Mouse (Mus musculus) hindbrain, embryonic 11.5 days (tissue): ENCODE measurements around the gene Tesc. TPM values are rescaled to one million over a fixed set of nuclear protein-coding genes. Genes with fewer than 3 reads are reported as not detected.

ENCODE experiments used
- ATAC-seq: fragments of 200-750 bp; cut with Nextera tagmentation; 2 replicates; pipeline ENCODE4 v1.8.0; 2017; ENCODE audit warnings: mild to moderate bottlenecking, moderate TSS enrichment, moderate library complexity; ENCODE audit not compliant: low FRiP score
- DNase-seq: peaks from one replicate; pipeline ENCODE4 v3.0.0-alpha.2; 2015; ENCODE audit warnings: low spot score
- H3K27ac ChIP-seq: fragments of 300-500 bp; sonication (generic); 2 replicates; pipeline ENCODE4 v1.5.1; 2014; ENCODE audit warnings: mild to moderate bottlenecking, low read depth, low read length
- H3K27me3 ChIP-seq: fragments of 300-500 bp; sonication (generic); 2 replicates; pipeline ENCODE4 v1.6.1; 2014; ENCODE audit warnings: mild to moderate bottlenecking, low read length, moderate library complexity, mixed read lengths; ENCODE audit not compliant: control insufficient read depth, insufficient read depth
- H3K36me3 ChIP-seq: fragments of 300-500 bp; sonication (generic); 2 replicates; pipeline ENCODE4 v1.6.1; 2014; ENCODE audit warnings: mild to moderate bottlenecking, low read length, moderate library complexity, mixed read lengths; ENCODE audit not compliant: control insufficient read depth, insufficient read depth
- H3K4me1 ChIP-seq: fragments of 300-500 bp; sonication (generic); replicated peaks from 2 replicates; pipeline ENCODE4 v1.6.1; 2014; ENCODE audit warnings: low read length, mixed read lengths; ENCODE audit not compliant: control insufficient read depth, insufficient read depth
- H3K4me2 ChIP-seq: fragments of 300-500 bp; sonication (generic); replicated peaks from 2 replicates; pipeline ENCODE4 v1.6.1; 2014; ENCODE audit warnings: mild to moderate bottlenecking, low read depth, low read length
- H3K4me3 ChIP-seq: fragments of 300-500 bp; sonication (generic); 2 replicates; pipeline ENCODE4 v1.5.1; 2014; ENCODE audit warnings: low read depth, low read length
- H3K9ac ChIP-seq: fragments of 300-500 bp; sonication (generic); 2 replicates; pipeline ENCODE4 v1.6.1; 2014; ENCODE audit warnings: low read depth, low read length
- H3K9me3 ChIP-seq: fragments of 300-500 bp; sonication (generic); 2 replicates; pipeline ENCODE4 v1.6.1; 2016; ENCODE audit warnings: low read length; ENCODE audit not compliant: control insufficient read depth
- WGBS: fragments of 180-500 bp; shearing (Covaris S2); extraction: QIAGEN DNeasy Blood & Tissue Kit; methylation state at CpG from one replicate; pipeline ENCODE4 v1.1.7; 2014; 5-methylcytosine and 5-hydroxymethylcytosine counted together
- polyA plus RNA-seq: library from polyadenylated mRNA; unstranded; fragments of >200 nt; fragmentation: Nextera tagmentation; extraction: Ambion mirVana; gene quantifications from 2 replicates; pipeline ENCODE4 v1.2.1, GENCODE M21; 2014

Gene Tesc
- polyA plus RNA-seq, 1 experiment from 2014 or later = 0.63 TPM

DNA sequence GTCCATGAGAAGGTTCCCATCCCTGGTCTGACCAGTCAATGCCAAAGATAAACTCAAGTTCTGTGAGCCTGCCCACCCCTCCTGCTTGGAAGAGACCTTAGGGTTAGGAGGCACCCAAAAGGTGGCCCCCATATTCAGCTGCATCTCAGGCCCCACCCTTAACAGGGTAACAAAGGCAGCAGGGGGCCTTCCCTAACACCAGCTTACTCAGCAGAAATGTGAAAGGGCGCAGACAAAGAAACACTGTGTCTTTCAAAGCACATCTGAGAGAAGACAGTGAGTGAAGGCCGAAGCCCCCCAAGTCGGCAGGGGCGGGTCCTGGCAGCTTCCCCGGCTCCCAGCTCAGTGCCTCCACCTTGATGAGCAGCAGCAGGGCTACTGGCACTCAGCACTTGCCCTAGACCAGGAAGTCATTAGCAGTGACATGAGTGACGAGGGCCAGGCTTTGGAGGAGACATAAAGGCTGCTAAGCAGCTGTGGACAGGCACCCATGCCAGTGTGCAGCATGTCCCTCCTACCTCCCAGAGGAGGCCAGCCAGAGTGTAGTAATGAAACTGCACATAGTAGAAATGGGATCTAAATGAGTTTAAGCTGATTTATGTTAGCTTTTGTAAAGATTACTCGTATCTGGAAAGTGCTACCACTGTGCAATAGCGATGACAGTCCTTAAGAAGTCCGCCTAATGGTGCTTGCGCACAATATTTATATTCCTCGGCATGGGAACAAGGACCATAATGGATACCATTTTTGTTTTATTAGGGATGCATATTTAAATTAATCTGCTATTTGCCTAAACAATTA lies 71.7 kb downstream of the Tesc start:
- no peak for ATAC-seq
- H3K4me2 ChIP-seq = no peak overlapping the region
- H3K4me1 ChIP-seq = no peaks in the 10 kb centered on the region
- no peak overlapping the region for H3K9ac ChIP-seq
- H3K4me3 ChIP-seq = no peak overlapping the region
- 75% methylated on average over 11 of the region's 11 CpGs for WGBS
- H3K27ac ChIP-seq = peak overlapping the region; percentile 53; the same call in 1 of the 2 replicates
- no peak for DNase-seq
- peaks cover 4% of the 10 kb centered on the region; the same call in 1 of the 2 replicates for H3K36me3 ChIP-seq
- H3K9me3 ChIP-seq = no peaks in the 10 kb centered on the region
- no peaks in the 10 kb centered on the region for H3K27me3 ChIP-seq

GRCm38 (mm10) chr5:118099870-118100478 lies 72.4 kb downstream of the Tesc start:
- no peak overlapping the region for H3K9ac ChIP-seq
- no peak overlapping the region for H3K27ac ChIP-seq
- no peak for ATAC-seq

GRCm38 (mm10) chr5:118105536-118105935 lies 78.0 kb downstream of the Tesc start:
- Histone ChIP-seq H3K36me3 (no peaks in the 10 kb centered on the region), H3K27ac (no peak overlapping the region), H3K9me3 (no peaks in the 10 kb centered on the region), H3K9ac (no peak overlapping the region), H3K4me2 (no peak overlapping the region), H3K4me3 (no peak overlapping the region), H3K27me3 (no peaks in the 10 kb centered on the region), H3K4me1 (no peaks in the 10 kb centered on the region)
- 86% methylated on average over 8 of the region's 8 CpGs for WGBS
- DNase-seq = no peak
- ATAC-seq = no peak

More at GRCm38 (mm10) chr5:118099870-118100478, 72.4 kb downstream of the Tesc start:
- Histone ChIP-seq H3K4me1 (no peaks in the 10 kb centered on the region), H3K27me3 (no peaks in the 10 kb centered on the region), H3K4me2 (no peak overlapping the region), H3K9me3 (no peaks in the 10 kb centered on the region), H3K36me3 (peaks cover 4% of the 10 kb centered on the region; the same call in 1 of the 2 replicates), H3K4me3 (no peak overlapping the region)
- no peak for DNase-seq
- WGBS = 85% methylated on average over 8 of the region's 8 CpGs

- Histone ChIP-seq H3K9ac (no peak overlapping the region), H3K4me3 (no peak overlapping the region), H3K9me3 (no peaks in the 10 kb centered on the region), H3K4me2 (no peak overlapping the region), H3K27me3 (no peaks in the 10 kb centered on the region), H3K27ac (no peak overlapping the region), H3K36me3 (no peaks in the 10 kb centered on the region), H3K4me1 (no peaks in the 10 kb centered on the region)
- DNase-seq = no peak
- WGBS = 95% methylated on average over 10 of the region's 10 CpGs
- no peak for ATAC-seq
These were observed 79.1 kb downstream of the Tesc start for GRCm38 (mm10) chr5:118106667-118107066.

DNA sequence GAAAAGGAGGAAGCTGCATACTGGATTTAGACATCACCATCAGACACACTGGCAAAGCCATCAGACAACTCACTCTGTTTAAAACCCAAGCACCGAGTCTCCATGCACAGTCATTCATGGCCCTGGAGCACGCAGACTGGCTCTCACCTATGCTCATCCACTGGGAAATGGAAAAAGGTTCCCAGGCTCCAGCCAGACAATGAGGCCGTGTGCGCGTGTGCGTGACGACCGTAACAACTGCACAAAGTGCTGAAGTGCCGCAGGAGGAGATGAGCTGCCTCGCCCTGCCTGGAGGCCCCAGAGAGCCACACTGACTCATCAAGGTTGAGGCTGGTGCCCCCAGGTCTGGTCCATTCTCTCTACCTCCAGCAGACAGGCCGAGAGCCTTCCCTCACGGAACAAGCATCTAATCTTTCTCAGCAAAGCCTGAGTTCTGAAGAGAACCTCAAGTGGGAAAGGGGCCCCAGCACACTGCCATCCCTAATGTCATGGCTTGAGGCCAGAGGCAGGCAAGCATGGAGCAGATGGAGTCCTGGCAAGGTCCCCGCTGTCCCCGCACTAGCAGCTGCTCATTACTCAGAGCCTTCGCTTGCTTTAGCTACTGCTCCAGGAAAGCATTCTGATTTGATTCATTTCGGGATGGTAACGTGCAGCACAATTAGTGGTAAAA lies 80.7 kb downstream of the Tesc start:
- no peak for DNase-seq
- H3K27ac ChIP-seq = no peak overlapping the region

GRCm38 (mm10) chr5:118108794-118109440 lies 81.4 kb downstream of the Tesc start:
- ATAC-seq (no peak), DNase-seq (no peak)
- no peak overlapping the region for H3K27ac ChIP-seq
- WGBS = 85% methylated on average over 7 of the region's 7 CpGs
- no peak overlapping the region for H3K9ac ChIP-seq
- no peaks in the 10 kb centered on the region for H3K9me3 ChIP-seq
- no peaks in the 10 kb centered on the region for H3K36me3 ChIP-seq
- no peaks in the 10 kb centered on the region for H3K4me1 ChIP-seq
- H3K4me3 ChIP-seq = no peak overlapping the region
- H3K4me2 ChIP-seq = no peak overlapping the region
- H3K27me3 ChIP-seq = no peaks in the 10 kb centered on the region

More for the DNA sequence above, 80.7 kb downstream of the Tesc start:
- no peak for ATAC-seq
- Histone ChIP-seq H3K27me3 (no peaks in the 10 kb centered on the region), H3K9me3 (no peaks in the 10 kb centered on the region), H3K36me3 (no peaks in the 10 kb centered on the region), H3K9ac (no peak overlapping the region), H3K4me1 (no peaks in the 10 kb centered on the region), H3K4me2 (no peak overlapping the region), H3K4me3 (no peak overlapping the region)
- 81% methylated on average over 17 of the region's 17 CpGs for WGBS

Other genes with a start within 250 kb of the Tesc start
- gene Nos1, start 246.7 kb upstream of the Tesc start, polyA plus RNA-seq = 0.69 and 0.73 TPM in 2 replicates
- gene Fbxo21, start 51.0 kb upstream of the Tesc start, polyA plus RNA-seq = 80.2 and 93.6 TPM in 2 replicates
- gene Fbxw8, start 127.7 kb downstream of the Tesc start, polyA plus RNA-seq = 20.5 and 21.4 TPM in 2 replicates
- 0.68 and 0.90 TPM in 2 replicates for gene Hrk, start 136.9 kb downstream of the Tesc start, polyA plus RNA-seq
- 6.5 and 8.2 TPM in 2 replicates for gene Rnft2, start 217.4 kb downstream of the Tesc start, polyA plus RNA-seq
- gene 2410131K14Rik, start 217.5 kb downstream of the Tesc start, polyA plus RNA-seq = 11.3 and 11.5 TPM in 2 replicates